In the genomic region with DNA sequence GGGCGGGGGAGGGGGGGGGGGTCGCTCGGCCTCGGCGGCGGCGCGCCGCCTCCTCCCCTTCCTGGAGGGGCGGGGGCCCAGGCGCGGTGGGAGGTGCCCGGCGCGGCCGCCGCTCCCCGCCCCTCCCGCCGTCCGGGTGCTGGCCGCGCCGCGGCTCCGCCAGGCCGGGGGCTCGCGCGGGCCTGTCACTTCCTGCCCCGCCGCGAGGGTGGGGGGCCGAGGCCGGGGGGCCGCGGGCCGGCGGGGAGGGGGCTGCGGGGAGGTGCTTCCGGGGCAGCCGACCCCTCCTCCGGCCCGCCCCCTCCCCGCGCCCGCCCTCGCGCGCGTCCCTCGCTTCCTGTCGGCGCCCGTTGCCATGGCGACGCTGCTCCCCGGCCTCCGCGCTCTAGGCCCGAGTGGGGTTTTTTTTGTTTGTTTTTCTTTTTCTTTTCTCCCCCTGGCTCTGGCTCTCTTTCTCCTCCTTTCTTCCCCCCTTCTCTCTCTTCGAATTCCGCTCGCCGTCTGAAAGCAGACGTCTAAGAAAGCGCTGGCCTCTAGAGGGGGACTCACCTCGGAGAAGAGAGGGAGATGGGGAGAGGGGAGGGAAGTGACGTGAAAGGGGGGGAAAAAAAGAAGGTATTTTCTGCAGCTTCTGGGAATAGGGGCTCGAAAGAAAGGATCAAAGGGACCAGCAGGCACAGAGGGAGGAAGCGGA, we compare ENCODE assay signal across 2 mouse cellular contexts.
TF ChIP-seq lines count a peak whose summit lies in the region.

No protein-coding gene starts in this region.

TF ChIP-seq in C2C12, 6 proteins besides CTCF, POLR2A, EP300 and RAD21:
- no peak for TF ChIP-seq MYOG (IDR thresholded peaks at IDR 0.05; ENCODE audit: control insufficient read depth, extremely low read depth, insufficient read length)
- no peak for TF ChIP-seq MYOD1 (IDR thresholded peaks at IDR 0.05; ENCODE audit: control insufficient read depth, insufficient read length, low read depth)
- TF ChIP-seq CEBPB (IDR thresholded peaks at IDR 0.05; ENCODE audit: low read depth), result no peak
- no peak for TF ChIP-seq FOSL1 (IDR thresholded peaks at IDR 0.05; ENCODE audit: insufficient read depth, low read length, poor library complexity, severe bottlenecking)

TF ChIP-seq in myocyte, 11 proteins besides CTCF, POLR2A, EP300 and RAD21:
- TF ChIP-seq MYOD1 (IDR thresholded peaks at IDR 0.05; ENCODE audit: control insufficient read depth in 1 of 3, insufficient read length in 2 of 3, low read depth in 2 of 3), result peak in 1 of 3 experiments; percentile 4
- no peak for TF ChIP-seq REST (IDR thresholded peaks at IDR 0.05; ENCODE audit: insufficient read depth, insufficient read length)
TF ChIP-seq in myocyte: peak in this region for 1.
